Mouse (Mus musculus) intestine, postnatal 0 days (tissue): ENCODE results near the gene Ddx59. TPM values are rescaled to one million over a fixed set of nuclear protein-coding genes. Genes with fewer than 3 reads are reported as not detected.

Experiments used
- ATAC-seq: fragments of 200-750 bp; cut with Nextera tagmentation; 2 replicates; pipeline ENCODE4 v1.8.0; 2017; ENCODE audit warnings: mild to moderate bottlenecking, moderate TSS enrichment, moderate library complexity
- H3K27ac ChIP-seq: fragments of 300-500 bp; sonication (generic); 2 replicates; pipeline ENCODE4 v1.5.1; 2014; ENCODE audit warnings: mild to moderate bottlenecking, low read depth, low read length, moderate library complexity
- H3K27me3 ChIP-seq: fragments of 300-500 bp; sonication (generic); replicated peaks from 2 replicates; pipeline ENCODE4 v1.6.1; 2014; ENCODE audit warnings: low read length, mixed read lengths; ENCODE audit not compliant: control insufficient read depth, insufficient read depth
- H3K36me3 ChIP-seq: fragments of 300-500 bp; sonication (generic); 2 replicates; pipeline ENCODE4 v1.6.1; 2014; ENCODE audit warnings: mild to moderate bottlenecking, moderate library complexity; ENCODE audit not compliant: control insufficient read depth, insufficient read depth
- H3K4me1 ChIP-seq: fragments of 300-500 bp; sonication (generic); replicated peaks from 2 replicates; pipeline ENCODE4 v1.6.1; 2014; ENCODE audit warnings: antibody characterized with exemption, low read length, mixed read lengths; ENCODE audit not compliant: control insufficient read depth, insufficient read depth
- H3K4me2 ChIP-seq: fragments of 300-500 bp; sonication (generic); replicated peaks from 2 replicates; pipeline ENCODE4 v1.6.1; 2014; ENCODE audit warnings: low read depth, mild to moderate bottlenecking, moderate library complexity
- H3K4me3 ChIP-seq: fragments of 300-500 bp; sonication (generic); 2 replicates; pipeline ENCODE4 v1.5.1; 2014; ENCODE audit warnings: low read depth, low read length
- H3K9ac ChIP-seq: fragments of 300-500 bp; sonication (generic); 2 replicates; pipeline ENCODE4 v1.6.1; 2014; ENCODE audit warnings: mild to moderate bottlenecking, low read depth, low read length
- H3K9me3 ChIP-seq: fragments of 300-500 bp; sonication (generic); 2 replicates; pipeline ENCODE4 v1.6.1; 2016; ENCODE audit warnings: mixed run types; ENCODE audit not compliant: control insufficient read depth
- CTCF ChIP-seq: sonication (generic); IDR thresholded peaks from 2 replicates; pipeline ENCODE4 v1.5.1; 2016; ENCODE audit warnings: low read depth, mild to moderate bottlenecking, control low read depth, antibody characterized with exemption, moderate library complexity
- WGBS: fragments of 180-500 bp; shearing (Covaris S2); extraction: QIAGEN DNeasy Blood & Tissue Kit; methylation state at CpG from one replicate; pipeline ENCODE4 v1.1.7; 2014; 5-methylcytosine and 5-hydroxymethylcytosine counted together
- polyA plus RNA-seq: library from polyadenylated mRNA; unstranded; fragments of >200 nt; fragmentation: Nextera tagmentation; extraction: Ambion mirVana; gene quantifications from 2 replicates; pipeline ENCODE4 v1.2.1, GENCODE M21; 2015

Gene Ddx59
- polyA plus RNA-seq, 1 experiment from 2014 or later, result 6.0 TPM

- no peak overlapping the region for H3K4me3 ChIP-seq
- 75% methylated on average over 5 of the region's 5 CpGs for WGBS
- no peak for TF ChIP-seq CTCF
- ATAC-seq, result no peak
- peaks cover 47% of the 10 kb centered on the region for H3K27me3 ChIP-seq
- H3K4me2 ChIP-seq, result no peak overlapping the region
- no peaks in the 10 kb centered on the region for H3K4me1 ChIP-seq
- H3K9me3 ChIP-seq, result no peaks in the 10 kb centered on the region
- H3K36me3 ChIP-seq, result no peaks in the 10 kb centered on the region
- no peak overlapping the region for H3K9ac ChIP-seq
- H3K27ac ChIP-seq, result no peak overlapping the region
Observed at GRCm38 (mm10) chr1:136381583-136381982, 33.5 kb upstream of the Ddx59 start.

- TF ChIP-seq CTCF, result no peak
- ATAC-seq, result no peak
- WGBS, result 36% methylated on average over 5 of the region's 6 CpGs
- no peak overlapping the region for H3K4me3 ChIP-seq
- no peak overlapping the region for H3K27ac ChIP-seq
- no peaks in the 10 kb centered on the region for H3K9me3 ChIP-seq
- H3K27me3 ChIP-seq, result peaks cover 26% of the 10 kb centered on the region
- no peak overlapping the region for H3K4me2 ChIP-seq
- no peaks in the 10 kb centered on the region for H3K36me3 ChIP-seq
- no peak overlapping the region for H3K9ac ChIP-seq
- no peaks in the 10 kb centered on the region for H3K4me1 ChIP-seq
Observed at GRCm38 (mm10) chr1:136386914-136387313, 28.2 kb upstream of the Ddx59 start.

GRCm38 (mm10) chr1:136394506-136394905, 20.6 kb upstream of the Ddx59 start:
- no peaks in the 10 kb centered on the region for H3K9me3 ChIP-seq
- no peak overlapping the region for H3K4me3 ChIP-seq
- no peaks in the 10 kb centered on the region for H3K36me3 ChIP-seq
- H3K4me2 ChIP-seq, result no peak overlapping the region
- 40% methylated on average over 10 of the region's 10 CpGs for WGBS
- H3K4me1 ChIP-seq, result no peaks in the 10 kb centered on the region
- H3K9ac ChIP-seq, result no peak overlapping the region
- no peaks in the 10 kb centered on the region; the same call in 1 of the 2 replicates for H3K27me3 ChIP-seq
- no peak for TF ChIP-seq CTCF
- no peak for ATAC-seq
- no peak overlapping the region for H3K27ac ChIP-seq

- H3K4me2 ChIP-seq, result no peak overlapping the region
- H3K27ac ChIP-seq, result no peak overlapping the region
- WGBS, result 49% methylated on average over 5 of the region's 5 CpGs
- H3K9ac ChIP-seq, result no peak overlapping the region
- TF ChIP-seq CTCF, result no peak
- no peaks in the 10 kb centered on the region for H3K36me3 ChIP-seq
- no peak overlapping the region for H3K4me3 ChIP-seq
- no peaks in the 10 kb centered on the region; the same call in 1 of the 2 replicates for H3K27me3 ChIP-seq
- no peaks in the 10 kb centered on the region for H3K4me1 ChIP-seq
- no peaks in the 10 kb centered on the region for H3K9me3 ChIP-seq
- ATAC-seq, result no peak
Observed at GRCm38 (mm10) chr1:136395073-136395472, 20.0 kb upstream of the Ddx59 start.

- H3K27me3 ChIP-seq, result peaks cover 3% of the 10 kb centered on the region; the same call in 1 of the 2 replicates
- peaks cover 3% of the 10 kb centered on the region; the same call in 1 of the 2 replicates for H3K9me3 ChIP-seq
- no peak for ATAC-seq
- H3K9ac ChIP-seq, result no peak overlapping the region
- WGBS, result 73% methylated on average over 8 of the region's 8 CpGs
- no peak for TF ChIP-seq CTCF
- no peaks in the 10 kb centered on the region for H3K4me1 ChIP-seq
- no peaks in the 10 kb centered on the region for H3K36me3 ChIP-seq
- H3K4me2 ChIP-seq, result no peak overlapping the region
- H3K27ac ChIP-seq, result no peak overlapping the region
- H3K4me3 ChIP-seq, result no peak overlapping the region
Observed at GRCm38 (mm10) chr1:136401281-136401680, 13.8 kb upstream of the Ddx59 start.

GRCm38 (mm10) chr1:136409631-136410030, 5.4 kb upstream of the Ddx59 start:
- no peak for TF ChIP-seq CTCF
- Histone ChIP-seq H3K4me1 (no peaks in the 10 kb centered on the region), H3K4me3 (no peak overlapping the region), H3K27ac (no peak overlapping the region), H3K4me2 (no peak overlapping the region), H3K9me3 (peaks cover 4% of the 10 kb centered on the region; the same call in 1 of the 2 replicates), H3K9ac (no peak overlapping the region), H3K27me3 (no peaks in the 10 kb centered on the region; the same call in 1 of the 2 replicates), H3K36me3 (no peaks in the 10 kb centered on the region)
- ATAC-seq, result no peak
- 93% methylated on average over 2 of the region's 2 CpGs for WGBS

- Histone ChIP-seq H3K27ac (peak overlapping the region; percentile 99), H3K27me3 (no peaks in the 10 kb centered on the region), H3K4me3 (peak overlapping the region; percentile 74), H3K9me3 (no peaks in the 10 kb centered on the region), H3K4me1 (no peaks in the 10 kb centered on the region), H3K9ac (no peak overlapping the region), H3K36me3 (no peaks in the 10 kb centered on the region; the same call in 1 of the 2 replicates), H3K4me2 (peak overlapping the region; percentile 63)
- 45% methylated on average over 2 of the region's 2 CpGs for whole genome bisulfite sequencing
- TF ChIP-seq CTCF, result no peak
- ATAC-seq, result no peak
Observed at GRCm38 (mm10) chr1:136415756-136416126, 670 bp downstream of the Ddx59 start.
